Mouse (Mus musculus) lung, postnatal 0 days (tissue): Measurements from ENCODE around the gene Hdgfl2. TPM values are rescaled to one million over a fixed set of nuclear protein-coding genes. Genes with fewer than 3 reads are reported as not detected.
A peak's percentile ranks its signal among the peaks of the same experiment; 100 is the strongest.

ENCODE experiments used
- ATAC-seq: fragments of 200-750 bp; cut with Nextera tagmentation; 2 replicates; pipeline ENCODE4 v1.8.0; 2017; ENCODE audit warnings: moderate library complexity
- DNase-seq: peaks from one replicate; pipeline ENCODE4 v3.0.0-alpha.2; 2016; ENCODE audit warnings: low spot score
- H3K27ac ChIP-seq: fragments of 300-500 bp; sonication (generic); 2 replicates; pipeline ENCODE4 v1.5.1; 2014; ENCODE audit warnings: antibody characterized with exemption, mild to moderate bottlenecking, low read length, mixed read lengths
- H3K27me3 ChIP-seq: fragments of 300-500 bp; sonication (generic); replicated peaks from 2 replicates; pipeline ENCODE4 v1.6.1; 2014; ENCODE audit warnings: low read length, mixed read lengths; ENCODE audit not compliant: insufficient read depth
- H3K36me3 ChIP-seq: fragments of 300-500 bp; sonication (generic); 2 replicates; pipeline ENCODE4 v1.6.1; 2014; ENCODE audit warnings: low read length, mixed read lengths; ENCODE audit not compliant: insufficient read depth
- H3K4me1 ChIP-seq: fragments of 300-500 bp; sonication (generic); 2 replicates; pipeline ENCODE4 v1.6.1; 2014; ENCODE audit warnings: antibody characterized with exemption, low read depth, low read length, mixed read lengths; ENCODE audit not compliant: insufficient read depth
- H3K4me2 ChIP-seq: fragments of 300-500 bp; sonication (generic); replicated peaks from 2 replicates; pipeline ENCODE4 v1.6.1; 2014; ENCODE audit warnings: low read depth, mild to moderate bottlenecking, low read length, moderate library complexity, mixed read lengths
- H3K4me3 ChIP-seq: fragments of 300-500 bp; sonication (generic); 2 replicates; pipeline ENCODE4 v1.5.1; 2014; ENCODE audit warnings: low read depth, low read length
- H3K9ac ChIP-seq: fragments of 300-500 bp; sonication (generic); replicated peaks from 2 replicates; pipeline ENCODE4 v1.6.1; 2014; ENCODE audit warnings: low read depth, mild to moderate bottlenecking
- H3K9me3 ChIP-seq: fragments of 300-500 bp; sonication (generic); 2 replicates; pipeline ENCODE4 v1.6.1; 2016; ENCODE audit warnings: low read length, mixed read lengths
- CTCF ChIP-seq: IDR thresholded peaks from 2 replicates; pipeline ENCODE4 v1.5.1; 2016; ENCODE audit warnings: antibody characterized with exemption, mild to moderate bottlenecking
- EP300 ChIP-seq: IDR thresholded peaks from 2 replicates; pipeline ENCODE4 v1.6.1; 2016; ENCODE audit warnings: antibody characterized with exemption, mild to moderate bottlenecking, control low read depth
- WGBS: fragments of 180-500 bp; shearing (Covaris S2); extraction: QIAGEN DNeasy Blood & Tissue Kit; methylation state at CpG from one replicate; pipeline ENCODE4 v1.1.7; 2014; 5-methylcytosine and 5-hydroxymethylcytosine counted together
- polyA plus RNA-seq: library from polyadenylated mRNA; unstranded; fragments of >200 nt; fragmentation: Nextera tagmentation; extraction: Ambion mirVana; gene quantifications from 2 replicates; pipeline ENCODE4 v1.2.1, GENCODE M21; 2015

The Hdgfl2 gene
- polyA plus RNA-seq, 1 experiment from 2014 or later = 61.7 TPM

GRCm38 (mm10) chr17:56136558-56136957 is 57.1 kb downstream of the Hdgfl2 start:
- TF ChIP-seq EP300 (peak; percentile 22; the same call in 1 of the 2 replicates), CTCF (no peak)
- ATAC-seq (no peak), DNase-seq (no peak)
- Histone ChIP-seq H3K4me2 (no peak overlapping the region), H3K36me3 (no peaks in the 10 kb centered on the region), H3K9ac (no peak overlapping the region), H3K27ac (no peak overlapping the region), H3K9me3 (no peaks in the 10 kb centered on the region), H3K27me3 (peaks cover 19% of the 10 kb centered on the region; the same call in 1 of the 2 replicates), H3K4me3 (no peak overlapping the region), H3K4me1 (peaks cover under 1% of the 10 kb centered on the region)
- whole genome bisulfite sequencing = 63% methylated on average over 7 of the region's 7 CpGs

GRCm38 (mm10) chr17:56137839-56138613 is 58.6 kb downstream of the Hdgfl2 start:
- no peaks in the 10 kb centered on the region for H3K9me3 ChIP-seq
- TF ChIP-seq EP300 = no peak
- no peak for TF ChIP-seq CTCF
- peaks cover 8% of the 10 kb centered on the region for H3K4me1 ChIP-seq
- DNase-seq (no peak), ATAC-seq (no peak)
- H3K9ac ChIP-seq = no peak overlapping the region
- H3K27me3 ChIP-seq = peaks cover 28% of the 10 kb centered on the region; the same call in 1 of the 2 replicates
- H3K36me3 ChIP-seq = no peaks in the 10 kb centered on the region
- H3K4me3 ChIP-seq = no peak overlapping the region
- 30% methylated on average over 25 of the region's 25 CpGs for WGBS
- H3K27ac ChIP-seq = no peak overlapping the region
- no peak overlapping the region; the same call in 1 of the 2 replicates for H3K4me2 ChIP-seq

- H3K4me3 ChIP-seq = peak overlapping the region; percentile 60
- peak overlapping the region; percentile 97 for H3K4me2 ChIP-seq
- peaks cover 8% of the 10 kb centered on the region for H3K4me1 ChIP-seq
- no peak for TF ChIP-seq CTCF
- TF ChIP-seq EP300 = no peak
- H3K27ac ChIP-seq = no peak overlapping the region
- DNase-seq (no peak), ATAC-seq (peak; percentile 9; the same call in 1 of the 2 replicates)
- no peak overlapping the region for H3K9ac ChIP-seq
- 10% methylated on average over 17 of the region's 21 CpGs for WGBS
- no peaks in the 10 kb centered on the region for H3K9me3 ChIP-seq
- H3K36me3 ChIP-seq = no peaks in the 10 kb centered on the region
- H3K27me3 ChIP-seq = peaks cover 28% of the 10 kb centered on the region; the same call in 1 of the 2 replicates
These were observed 59.9 kb downstream of the Hdgfl2 start for GRCm38 (mm10) chr17:56139355-56139754.

- TF ChIP-seq CTCF (peak; percentile 20; the same call in 1 of the 2 replicates), EP300 (no peak)
- Histone ChIP-seq H3K4me1 (peaks cover 8% of the 10 kb centered on the region), H3K27ac (no peak within 1 kb of the TSS), H3K4me2 (peak within 1 kb of the TSS; percentile 97), H3K9ac (no peak within 1 kb of the TSS), H3K4me3 (peak within 1 kb of the TSS; percentile 60), H3K27me3 (peaks cover 31% of the 10 kb centered on the region; the same call in 1 of the 2 replicates), H3K36me3 (no peaks in the 10 kb centered on the region), H3K9me3 (no peaks in the 10 kb centered on the region)
- ATAC-seq = peak; percentile 44
- 2% methylated on average over 44 of the region's 79 CpGs for WGBS
- DNase-seq = no peak
These were observed 60.6 kb downstream of the Hdgfl2 start, which contains the start of gene Sema6b for GRCm38 (mm10) chr17:56139858-56140595. Sema6b (minus strand) TSS chr17:56140343.

- TF ChIP-seq EP300 (no peak), CTCF (no peak)
- WGBS = 1% methylated on average over 39 of the region's 47 CpGs
- Histone ChIP-seq H3K4me2 (peak overlapping the region; percentile 52), H3K27ac (no peak overlapping the region), H3K9me3 (no peaks in the 10 kb centered on the region), H3K27me3 (peaks cover 31% of the 10 kb centered on the region; the same call in 1 of the 2 replicates), H3K4me3 (peak overlapping the region; percentile 10; the same call in 1 of the 2 replicates), H3K9ac (no peak overlapping the region; the same call in 1 of the 2 replicates), H3K36me3 (no peaks in the 10 kb centered on the region), H3K4me1 (peaks cover 8% of the 10 kb centered on the region)
- DNase-seq = no peak
- ATAC-seq = no peak
These were observed 62.5 kb downstream of the Hdgfl2 start for GRCm38 (mm10) chr17:56141702-56142605.
